Mouse (Mus musculus) kidney, adult 8-10 months (tissue): Measurements from ENCODE around the gene Grhl3.
"Not testable (repeated sequence)": the region's sequence is repeated elsewhere in the genome, so short reads cannot be mapped to it uniquely, and the experiment has no call there.

ENCODE experiments used
- DNase-seq, 2 experiments: peaks; one replicate each; pipeline ENCODE4 v3.0.0; 2022

Grhl3 gene

GRCm38 (mm10) chr4:135573251-135573808 is at the start of gene Grhl3:
Gene Grhl3 (minus strand): TSS chr4:135573630.
- DNase-seq, result peak; percentile 17 to 38

GRCm38 (mm10) chr4:135622290-135622689 is 48.9 kb upstream of the Grhl3 start:
- DNase-seq, result no peak

GRCm38 (mm10) chr4:135620461-135620860 is 47.0 kb upstream of the Grhl3 start:
- no peak for DNase-seq

GRCm38 (mm10) chr4:135617783-135618470 is 44.5 kb upstream of the Grhl3 start:
- no peak for DNase-seq

GRCm38 (mm10) chr4:135617038-135617437 is 43.6 kb upstream of the Grhl3 start:
- no peak for DNase-seq

- not testable (repeated sequence) for DNase-seq
Measured at GRCm38 (mm10) chr4:135615307-135615706, 41.9 kb upstream of the Grhl3 start.

GRCm38 (mm10) chr4:135609986-135610385 is 36.6 kb upstream of the Grhl3 start:
- no peak for DNase-seq

- DNase-seq, result no peak
Measured at GRCm38 (mm10) chr4:135607979-135608885, 34.8 kb upstream of the Grhl3 start.

GRCm38 (mm10) chr4:135606271-135606670 is 32.8 kb upstream of the Grhl3 start:
- no peak for DNase-seq

GRCm38 (mm10) chr4:135601530-135601929 is 28.1 kb upstream of the Grhl3 start:
- no peak for DNase-seq

GRCm38 (mm10) chr4:135599497-135600182 is 26.2 kb upstream of the Grhl3 start:
- no peak for DNase-seq

- DNase-seq, result peak; percentile 38 to 39
Measured at GRCm38 (mm10) chr4:135598998-135599397, 25.6 kb upstream of the Grhl3 start.

GRCm38 (mm10) chr4:135597571-135597970 is 24.1 kb upstream of the Grhl3 start:
- no peak for DNase-seq

GRCm38 (mm10) chr4:135595943-135596342 is 22.5 kb upstream of the Grhl3 start:
- DNase-seq, result peak in 1 of 2 experiments; percentile 30

- DNase-seq, result no peak
Measured at GRCm38 (mm10) chr4:135591610-135592304, 18.3 kb upstream of the Grhl3 start.

GRCm38 (mm10) chr4:135591086-135591485 is 17.7 kb upstream of the Grhl3 start:
- DNase-seq, result no peak

GRCm38 (mm10) chr4:135584838-135585237 is 11.4 kb upstream of the Grhl3 start:
- DNase-seq, result no peak

GRCm38 (mm10) chr4:135581222-135581910 is 7.9 kb upstream of the Grhl3 start:
- no peak for DNase-seq

- no peak for DNase-seq
Measured at GRCm38 (mm10) chr4:135579695-135580094, 6.3 kb upstream of the Grhl3 start.

GRCm38 (mm10) chr4:135578490-135578889 is 5.1 kb upstream of the Grhl3 start:
- DNase-seq, result no peak

GRCm38 (mm10) chr4:135575365-135576140 is 2.1 kb upstream of the Grhl3 start:
- no peak for DNase-seq
